Mouse (Mus musculus): ENCODE measurements around the gene Pabpc4. TPM values are rescaled to one million over a fixed set of nuclear protein-coding genes. Genes with fewer than 3 reads are reported as not detected.

The Pabpc4 gene
- total and polyA plus RNA-seq, 3 experiments = 394 to 684 TPM; not detected in 1

- no peak for DNase-seq (ENCODE audit: low read depth, low spot score)
- Histone ChIP-seq H3K4me3 (ENCODE audit: control insufficient read depth in 1 of 2, insufficient read depth in 1 of 2, low read depth in 2 of 2, low read length in 2 of 2) (no peak overlapping the region), H3K9ac (ENCODE audit: control insufficient read depth, low read depth, low read length, poor library complexity, severe bottlenecking) (no peak overlapping the region), H3K36me3 (ENCODE audit: control insufficient read depth in 1 of 2, insufficient read depth in 2 of 2, low read length in 2 of 2) (no peaks in the 10 kb centered on the region), H3K9me3 (replicated peaks; ENCODE audit: insufficient read depth, low read length) (no peaks in the 10 kb centered on the region), H3K27me3 (ENCODE audit: control insufficient read depth in 1 of 2, insufficient read depth in 2 of 2, low read length in 2 of 2) (peaks cover 0 to 20% of the 10 kb centered on the region in 2 experiments), H3K79me2 (ENCODE audit: control insufficient read depth, insufficient read depth, low read length, poor library complexity) (no peaks in the 10 kb centered on the region), H3K4me1 (ENCODE audit: control insufficient read depth in 1 of 2, insufficient read depth in 2 of 2, low read length in 2 of 2) (no peaks in the 10 kb centered on the region), H3K27ac (ENCODE audit: control insufficient read depth, low read depth, low read length) (no peak overlapping the region)
- no peak for TF ChIP-seq GATA1 (IDR thresholded peaks at IDR 0.05; ENCODE audit: low read depth, low read length)
Measured at GRCm38 (mm10) chr4:123228270-123228669, 33.9 kb upstream of the Pabpc4 start.

- Histone ChIP-seq H3K27me3 (ENCODE audit: control insufficient read depth in 1 of 2, insufficient read depth in 2 of 2, low read length in 2 of 2) (peaks cover 0 to 20% of the 10 kb centered on the region in 2 experiments), H3K4me3 (ENCODE audit: control insufficient read depth in 1 of 2, insufficient read depth in 1 of 2, low read depth in 2 of 2, low read length in 2 of 2) (no peak overlapping the region), H3K27ac (ENCODE audit: control insufficient read depth, low read depth, low read length) (no peak overlapping the region), H3K79me2 (ENCODE audit: control insufficient read depth, insufficient read depth, low read length, poor library complexity) (no peaks in the 10 kb centered on the region), H3K9me3 (replicated peaks; ENCODE audit: insufficient read depth, low read length) (no peaks in the 10 kb centered on the region), H3K9ac (ENCODE audit: control insufficient read depth, low read depth, low read length, poor library complexity, severe bottlenecking) (no peak overlapping the region), H3K36me3 (ENCODE audit: control insufficient read depth in 1 of 2, insufficient read depth in 2 of 2, low read length in 2 of 2) (no peaks in the 10 kb centered on the region), H3K4me1 (ENCODE audit: control insufficient read depth in 1 of 2, insufficient read depth in 2 of 2, low read length in 2 of 2) (no peaks in the 10 kb centered on the region)
- DNase-seq (ENCODE audit: low read depth, low spot score) = no peak
- TF ChIP-seq MAFK (IDR thresholded peaks at IDR 0.05; ENCODE audit: borderline replicate concordance, low read depth, low read length) (no peak), RCOR1 (IDR thresholded peaks at IDR 0.05; ENCODE audit: low read depth, low read length) (no peak), EP300 (IDR thresholded peaks at IDR 0.05; ENCODE audit: low read depth in 1 of 2, low read length in 2 of 2) (no peak), MYC (IDR thresholded peaks at IDR 0.05; ENCODE audit: low read depth, low read length) (no peak), ZC3H11A (IDR thresholded peaks at IDR 0.05; ENCODE audit: low read depth, low read length) (no peak), SMC3 (IDR thresholded peaks at IDR 0.05; ENCODE audit: low read depth, low read length) (no peak), ZNF384 (IDR thresholded peaks at IDR 0.05; ENCODE audit: low read depth, low read length) (no peak), MAX (IDR thresholded peaks at IDR 0.05; ENCODE audit: low read length) (no peak), POLR2AphosphoS2 (IDR thresholded peaks at IDR 0.05; ENCODE audit: low read length) (no peak), MEF2A (IDR thresholded peaks at IDR 0.05; ENCODE audit: extremely low read depth, insufficient replicate concordance, low read depth, low read length, poor library complexity, severe bottlenecking) (no peak), NRF1 (IDR thresholded peaks at IDR 0.05; ENCODE audit: insufficient read depth, low read depth, low read length, poor library complexity, severe bottlenecking) (no peak), POLR2A (IDR thresholded peaks at IDR 0.05; ENCODE audit: control insufficient read depth in 1 of 2, insufficient read depth in 1 of 2, low read depth in 1 of 2, low read length in 2 of 2, poor library complexity in 1 of 2) (no peak), MYB (IDR thresholded peaks at IDR 0.05; ENCODE audit: low read depth, low read length) (no peak), POLR2AphosphoS5 (IDR thresholded peaks at IDR 0.05; ENCODE audit: borderline replicate concordance, low read depth, low read length) (no peak), RAD21 (IDR thresholded peaks at IDR 0.05; ENCODE audit: low read depth, low read length) (no peak)
Measured at GRCm38 (mm10) chr4:123229166-123229565, 33.0 kb upstream of the Pabpc4 start.
